Mouse (Mus musculus) T-helper 2 cell (primary cell): ENCODE measurements around the gene Kctd18.

Source experiments
- in situ Hi-C: fragments of 300-600 bp; cut with MboI, MseI; formaldehyde crosslinking; loops from one replicate; pipeline ENCODE4 v1.15.1; 2025; ENCODE audit warnings: high pct_unique_total_duplicates

Gene Kctd18

DNA sequence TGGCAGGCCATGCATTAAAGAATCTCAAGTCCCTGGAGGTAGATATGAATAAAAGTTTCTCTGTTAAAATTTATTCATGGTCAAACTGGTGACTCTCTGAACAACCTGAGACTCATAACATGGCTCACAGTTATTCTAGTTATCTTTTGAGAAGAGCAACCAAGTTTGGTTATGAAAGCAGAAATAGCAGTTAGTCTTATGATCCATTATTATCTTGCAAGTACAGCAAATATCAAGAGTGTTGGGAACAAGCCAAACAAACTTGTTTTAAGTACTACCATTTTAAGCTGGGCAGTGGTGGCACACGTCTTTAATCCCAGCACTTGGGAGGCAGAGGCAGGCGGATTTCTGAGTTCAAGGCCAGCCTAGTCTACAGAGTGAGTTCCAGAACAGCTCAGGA, 27.5 kb downstream of the Kctd18 start:
- in situ Hi-C loops, result no loop called here

GRCm38 (mm10) chr1:57989052-57989600, 29.6 kb downstream of the Kctd18 start:
- in situ Hi-C loops, result no loop called here

- in situ Hi-C loops, result no loop called here
Observed at GRCm38 (mm10) chr1:57976860-57977259, 41.9 kb downstream of the Kctd18 start.

DNA sequence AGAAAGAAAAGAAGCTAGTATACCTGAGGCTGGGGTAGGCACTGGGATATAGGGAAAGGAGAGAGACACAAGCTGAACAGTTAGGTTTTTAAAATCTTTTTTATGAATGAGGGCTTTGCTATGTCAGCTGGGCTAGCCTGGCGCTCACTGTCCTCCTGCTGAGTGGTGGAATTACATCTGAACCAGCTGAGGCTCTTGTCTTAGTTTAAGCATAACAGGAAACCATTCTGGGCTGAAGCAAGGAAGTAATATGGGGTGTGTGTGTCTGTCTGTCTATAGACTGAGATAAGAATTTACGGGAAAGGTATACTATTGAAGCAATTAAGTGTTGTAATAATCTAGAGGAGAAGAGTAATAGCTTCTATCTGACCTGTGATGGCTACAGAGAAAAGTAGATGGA, 47.2 kb downstream of the Kctd18 start:
- in situ Hi-C loops, result loop anchor here (25.0 kb wide), 1 partner anchor 534 kb away; no protein-coding TSS in a partner anchor

GRCm38 (mm10) chr1:57969327-57970271, 49.2 kb downstream of the Kctd18 start:
- in situ Hi-C loops, result loop anchor here (25.0 kb wide), 1 partner anchor 532 kb away; no protein-coding TSS in a partner anchor

DNA sequence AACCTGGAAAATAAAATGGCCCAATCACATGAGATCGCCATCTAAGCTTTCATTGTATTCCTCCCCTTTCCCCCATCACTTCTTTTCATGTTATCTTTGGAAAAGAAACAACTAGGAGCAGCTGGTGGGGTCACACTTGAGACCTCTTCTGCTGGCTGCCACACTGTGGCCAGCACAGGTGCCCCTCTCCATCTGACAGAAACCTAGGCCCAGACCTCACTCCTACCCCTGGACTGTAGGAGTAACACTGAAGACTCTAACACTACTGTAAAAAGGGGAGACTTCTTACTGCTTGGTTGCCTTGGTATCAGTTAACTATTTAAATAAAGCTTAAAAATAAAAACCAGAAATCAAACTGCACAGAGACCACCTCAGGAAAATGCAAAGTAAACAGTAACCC, 63.0 kb downstream of the Kctd18 start:
- in situ Hi-C loops, result loop anchor here (25.0 kb wide), 1 partner anchor 518 kb away; no protein-coding TSS in a partner anchor

- in situ Hi-C loops, result loop anchor here (25.0 kb wide), 1 partner anchor 517 kb away; no protein-coding TSS in a partner anchor
Observed at GRCm38 (mm10) chr1:57954376-57954765, 64.4 kb downstream of the Kctd18 start.

GRCm38 (mm10) chr1:57953586-57954375, 65.0 kb downstream of the Kctd18 start:
- in situ Hi-C loops, result loop anchor here (25.0 kb wide), 1 partner anchor 516 kb away; no protein-coding TSS in a partner anchor

- in situ Hi-C loops, result loop anchor here (25.0 kb wide), 1 partner anchor 515 kb away; no protein-coding TSS in a partner anchor
Observed at GRCm38 (mm10) chr1:57952509-57952908, 66.2 kb downstream of the Kctd18 start.

DNA sequence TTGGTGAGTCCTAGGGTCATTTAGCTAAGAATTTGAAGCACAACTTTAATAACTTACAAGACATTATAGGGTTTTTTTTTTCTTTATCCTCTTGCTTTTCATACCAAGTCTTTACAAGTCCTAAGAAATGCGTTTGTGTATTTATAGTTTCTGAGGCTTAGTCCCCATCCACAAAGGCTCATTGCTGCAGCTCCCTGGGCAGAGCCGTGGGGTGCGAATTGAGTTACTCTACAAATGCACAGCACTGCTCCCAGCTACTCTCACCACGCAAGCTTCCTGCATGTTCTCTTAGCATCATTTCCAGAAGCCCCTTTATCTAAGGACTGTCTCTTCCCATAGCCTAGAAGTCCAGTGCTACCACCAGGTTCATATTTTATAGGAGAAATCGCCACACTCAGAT, 69.0 kb downstream of the Kctd18 start:
- in situ Hi-C loops, result loop anchor here (25.0 kb wide), 1 partner anchor 512 kb away; no protein-coding TSS in a partner anchor

- in situ Hi-C loops, result no loop called here
Observed at GRCm38 (mm10) chr1:57949195-57949594, 69.6 kb downstream of the Kctd18 start.

DNA sequence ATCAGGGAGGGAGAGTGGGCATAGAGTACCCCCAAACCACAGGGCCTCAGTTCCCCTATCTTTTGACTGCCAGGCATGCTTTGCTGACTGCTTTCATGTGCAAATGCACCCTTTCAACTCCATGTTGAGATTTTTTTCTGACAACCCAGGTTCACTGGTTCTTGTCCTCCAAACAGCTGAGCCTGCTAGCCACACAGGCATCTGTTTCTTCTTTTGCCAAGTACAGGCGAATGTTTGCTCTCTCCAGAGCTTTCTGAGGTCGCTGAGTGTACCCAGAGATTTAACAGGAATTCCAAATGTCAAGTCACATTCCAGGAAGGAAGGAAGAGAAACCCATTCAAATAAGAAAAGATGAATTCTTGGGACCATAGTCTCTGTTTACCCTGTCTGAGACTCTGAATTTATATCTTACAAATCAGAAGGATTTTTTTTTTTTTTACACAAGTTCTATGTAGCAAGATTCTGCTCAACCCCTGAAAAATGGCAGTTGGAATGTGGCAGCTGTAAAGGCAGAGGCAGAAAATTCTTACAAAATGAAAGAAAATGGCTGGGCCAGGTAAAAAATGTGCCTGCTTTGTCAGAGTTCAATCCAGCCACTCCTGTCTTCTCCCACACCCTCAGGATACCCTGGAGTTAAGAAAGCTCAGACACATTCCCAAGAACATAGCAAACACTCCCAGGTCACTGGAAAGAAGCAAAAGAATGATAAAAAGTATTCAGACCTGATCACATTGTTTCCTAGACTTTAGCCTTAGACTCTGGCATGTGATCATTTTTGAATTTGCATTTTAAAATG, 71.0 kb downstream of the Kctd18 start:
- in situ Hi-C loops, result no loop called here

GRCm38 (mm10) chr1:57942215-57942614, 76.5 kb downstream of the Kctd18 start:
- in situ Hi-C loops, result no loop called here

DNA sequence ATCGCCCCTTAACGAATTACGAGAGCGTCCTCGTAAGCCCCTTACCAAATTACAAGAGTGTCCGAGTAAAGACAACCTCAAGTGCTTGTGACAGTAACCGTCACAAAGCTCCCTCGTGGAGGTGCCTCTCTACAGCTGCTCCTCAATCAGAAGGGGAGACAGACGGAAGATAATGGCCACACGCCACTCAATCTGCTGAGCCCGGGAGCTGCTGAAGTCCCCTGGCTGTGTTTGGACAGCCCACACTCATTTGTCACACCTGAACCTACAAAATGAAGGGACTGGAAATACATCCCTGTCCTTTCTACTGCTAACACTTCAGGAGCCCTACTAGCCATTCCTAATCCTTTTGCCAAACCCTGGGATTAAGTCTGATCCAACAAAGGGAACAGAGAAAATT, 77.0 kb downstream of the Kctd18 start:
- in situ Hi-C loops, result no loop called here

DNA sequence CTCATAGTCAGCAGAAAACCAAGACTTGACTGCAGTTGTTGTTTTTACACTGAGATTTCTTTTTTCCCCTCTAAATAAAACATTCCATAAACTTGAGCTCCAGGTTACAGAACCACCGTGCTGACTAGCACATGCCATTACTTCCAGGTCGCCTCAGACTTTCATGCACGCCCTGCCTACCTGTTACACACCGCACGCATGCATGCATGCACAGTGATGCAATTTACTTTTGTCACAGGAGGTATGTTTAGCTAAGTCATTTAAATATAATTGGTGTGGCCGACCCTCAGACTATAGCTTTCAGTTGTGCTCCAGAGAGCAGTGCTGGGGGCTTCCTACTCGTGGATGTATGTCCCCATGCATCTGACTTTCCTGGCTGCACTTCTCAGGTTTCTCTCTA, 77.7 kb downstream of the Kctd18 start:
- in situ Hi-C loops, result no loop called here

GRCm38 (mm10) chr1:57940691-57941090, 78.1 kb downstream of the Kctd18 start:
- in situ Hi-C loops, result no loop called here

DNA sequence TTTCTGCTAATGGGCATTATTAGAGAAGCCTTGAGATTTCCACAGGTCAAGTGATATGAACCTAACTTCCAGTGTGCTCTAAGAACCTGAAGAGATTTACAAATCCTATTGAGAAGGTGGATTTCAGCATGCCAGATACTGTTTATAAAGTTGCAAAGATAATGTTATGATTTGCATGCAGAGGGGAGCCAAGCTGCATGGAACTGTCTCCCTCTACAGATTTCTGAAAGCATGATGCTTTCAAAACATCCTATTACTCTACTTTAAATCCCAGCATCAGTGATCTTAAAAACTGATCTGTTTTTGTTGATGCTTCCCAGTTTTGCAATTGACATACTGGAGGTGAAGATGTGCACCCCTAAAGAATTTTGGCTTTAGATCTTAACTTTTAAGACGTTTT, 84.5 kb downstream of the Kctd18 start:
- in situ Hi-C loops, result no loop called here

DNA sequence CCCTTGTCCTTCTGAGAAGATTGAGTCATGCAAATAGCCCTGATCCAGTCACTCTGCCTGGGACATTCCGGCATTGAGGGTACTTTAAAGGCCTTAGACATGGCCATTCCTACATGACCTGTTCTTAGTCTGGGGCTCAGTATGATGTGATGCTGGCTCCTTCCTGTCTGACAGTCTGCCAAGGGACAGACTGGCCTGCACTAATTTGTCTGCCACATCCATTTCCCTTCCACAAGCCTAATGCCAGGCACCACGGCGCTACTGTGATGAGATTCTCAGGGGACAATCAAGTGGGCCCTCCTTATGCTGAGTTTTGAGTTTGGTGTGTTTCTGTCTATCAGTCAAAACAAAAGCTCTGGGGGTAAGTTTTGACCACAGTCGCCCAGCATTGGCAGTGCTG, 100.2 kb downstream of the Kctd18 start:
- in situ Hi-C loops, result no loop called here

GRCm38 (mm10) chr1:57917342-57917741, 101.4 kb downstream of the Kctd18 start:
- in situ Hi-C loops, result no loop called here

DNA sequence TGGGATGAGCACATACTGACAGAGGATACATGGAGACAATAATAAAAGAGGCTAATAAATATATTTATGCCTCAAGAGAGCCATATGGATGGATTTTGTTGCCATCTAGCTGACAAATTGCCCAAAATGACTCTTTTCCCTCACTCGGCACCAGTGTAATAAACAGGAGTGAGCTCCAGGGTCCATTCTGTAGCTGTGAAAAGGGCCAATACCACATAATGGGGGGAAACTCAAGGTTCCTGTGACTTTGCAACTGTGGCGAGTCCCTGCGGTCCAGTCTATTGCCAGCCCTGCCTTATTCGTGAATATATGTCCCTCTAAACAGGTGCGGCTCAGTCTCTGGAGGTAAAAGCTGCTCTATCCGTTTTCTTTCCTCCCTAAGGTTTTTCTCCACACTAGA, 107.2 kb downstream of the Kctd18 start:
- in situ Hi-C loops, result no loop called here

DNA sequence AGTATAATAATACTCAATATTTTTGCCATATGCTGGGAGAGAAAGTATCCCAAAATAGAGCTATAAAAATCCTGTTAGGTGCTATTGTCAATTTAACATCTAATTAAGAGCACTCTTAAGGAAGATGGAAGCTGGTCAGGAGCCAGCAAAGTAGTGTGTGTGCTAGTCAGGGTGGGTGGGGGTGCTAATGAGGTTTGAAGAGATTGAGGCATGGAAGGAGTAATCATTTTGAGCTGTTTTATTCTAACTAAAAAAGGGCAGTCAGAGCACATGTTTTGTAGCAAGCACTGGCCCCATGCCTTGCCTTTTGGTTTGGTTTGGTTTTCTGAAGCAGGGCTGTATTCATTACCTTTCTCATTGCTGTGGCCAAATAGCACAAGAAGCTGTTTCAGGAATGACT, 112.4 kb downstream of the Kctd18 start:
- in situ Hi-C loops, result no loop called here
